Mouse (Mus musculus): Measurements from ENCODE around the gene Bicra.

Gene Bicra

GRCm38 (mm10) chr7:15937491-15937890, 110.2 kb downstream of the Bicra start:
- DNase-seq = no peak

DNA sequence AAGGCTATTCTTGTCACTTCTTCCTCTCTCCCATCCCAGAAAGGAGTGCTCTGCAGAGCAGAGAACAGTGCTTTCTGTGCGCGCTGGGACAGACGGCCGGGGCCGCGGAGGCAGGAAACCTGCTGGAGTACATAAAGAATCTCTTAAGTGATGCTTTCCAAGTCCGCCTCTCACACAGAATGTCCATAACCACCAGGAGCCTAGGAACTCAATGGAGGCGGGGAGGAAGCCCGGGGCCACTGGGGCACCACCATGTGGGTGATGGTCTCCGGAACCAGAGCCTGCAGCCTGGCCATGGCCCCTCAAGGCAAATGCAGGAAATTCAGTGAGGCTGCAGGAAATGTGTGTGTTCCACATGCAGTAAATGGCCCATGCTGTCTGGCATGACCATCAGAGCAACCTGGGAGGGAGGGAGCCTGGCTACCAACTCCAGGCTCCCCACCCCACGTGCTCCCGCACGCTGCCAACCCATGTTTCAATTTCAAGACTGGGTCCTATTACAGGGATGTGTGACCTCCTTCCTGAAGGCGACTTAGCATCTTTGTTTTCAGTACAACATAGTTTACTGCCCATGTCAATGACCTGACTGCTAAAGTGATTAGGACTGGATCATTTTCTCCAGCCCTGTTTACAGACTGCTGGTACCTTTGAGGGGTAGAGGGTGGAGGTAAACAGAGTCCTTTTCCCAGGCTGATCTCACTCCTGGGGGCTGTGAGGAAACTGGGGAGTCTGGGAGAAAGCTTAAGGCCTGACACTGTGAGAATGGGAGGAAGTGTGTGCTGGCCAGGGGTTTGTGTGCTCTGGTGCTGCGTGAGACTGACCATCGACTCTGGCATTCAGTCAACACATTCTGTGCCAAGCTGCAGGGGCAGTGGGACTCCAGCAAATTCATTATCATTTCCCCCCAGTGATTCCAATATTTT, 114.0 kb downstream of the Bicra start:
- no peak for DNase-seq

- DNase-seq = no peak
Observed at GRCm38 (mm10) chr7:15931635-15932034, 116.1 kb downstream of the Bicra start.

GRCm38 (mm10) chr7:15930543-15930942, 117.2 kb downstream of the Bicra start:
- no peak for DNase-seq

DNA sequence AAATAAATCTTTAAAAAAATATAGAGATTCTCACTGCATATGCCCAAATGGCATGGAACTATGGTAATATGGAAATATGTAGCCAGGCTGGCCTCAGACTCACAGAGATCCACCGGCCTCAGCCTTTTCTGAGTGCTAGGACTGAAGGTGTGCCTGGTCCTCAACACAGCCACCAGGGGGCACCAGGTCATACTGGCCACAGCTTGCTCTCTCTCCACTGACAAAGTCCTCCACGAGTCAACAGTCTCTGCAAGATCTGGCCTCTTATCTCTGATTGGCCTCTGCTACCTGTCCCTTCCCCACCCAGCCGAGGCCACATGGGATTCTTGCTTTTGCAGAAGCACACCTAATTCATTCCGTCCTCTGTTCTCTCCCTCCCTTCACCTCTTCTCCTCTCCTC, 117.8 kb downstream of the Bicra start:
- peak; percentile 57 for DNase-seq

- peak; percentile 84 for DNase-seq
Observed at GRCm38 (mm10) chr7:15922220-15922773, 125.4 kb downstream of the Bicra start, which contains the start of gene Selenow. Gene Selenow (minus strand): TSS chr7:15922402.

GRCm38 (mm10) chr7:15921796-15922195, 125.9 kb downstream of the Bicra start:
- peak; percentile 35 for DNase-seq

All from kidney, adult 9 months (tissue).